Mouse (Mus musculus): ENCODE results near the gene Ctps2.

Ctps2 gene

DNA sequence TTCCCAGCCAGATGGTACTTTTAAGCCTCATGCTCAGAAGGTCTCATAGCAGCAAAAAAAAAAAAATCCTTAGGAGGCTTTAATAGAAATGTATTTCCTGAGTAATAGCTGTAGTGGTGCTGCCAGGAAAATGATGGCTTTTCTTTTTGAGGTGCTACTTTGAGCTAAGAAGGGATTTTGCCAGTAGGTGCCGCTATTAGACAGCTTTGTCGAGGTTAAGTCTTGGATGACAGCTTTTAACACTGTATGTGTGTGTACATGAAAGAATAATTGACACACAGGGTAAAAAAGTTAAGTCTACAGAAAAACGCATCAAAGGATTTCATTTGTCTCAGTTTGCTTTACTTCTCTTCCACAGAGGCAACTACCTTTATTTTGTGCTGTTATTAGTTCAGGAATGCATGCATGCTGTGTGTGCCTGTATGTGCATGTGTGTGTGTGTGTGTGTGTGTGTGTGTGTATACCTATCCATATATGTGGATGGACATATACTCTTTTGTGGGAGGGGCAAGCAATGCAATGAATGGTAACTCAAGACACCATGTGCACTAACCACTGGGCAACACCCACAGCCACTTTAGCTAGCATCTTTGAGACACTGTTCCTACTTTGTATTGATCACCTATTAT, 48.9 kb downstream of the Ctps2 start:
- TF ChIP-seq GATA4 (IDR thresholded peaks at IDR 0.05; ENCODE audit: insufficient replicate concordance, low read length), result no peak

DNA sequence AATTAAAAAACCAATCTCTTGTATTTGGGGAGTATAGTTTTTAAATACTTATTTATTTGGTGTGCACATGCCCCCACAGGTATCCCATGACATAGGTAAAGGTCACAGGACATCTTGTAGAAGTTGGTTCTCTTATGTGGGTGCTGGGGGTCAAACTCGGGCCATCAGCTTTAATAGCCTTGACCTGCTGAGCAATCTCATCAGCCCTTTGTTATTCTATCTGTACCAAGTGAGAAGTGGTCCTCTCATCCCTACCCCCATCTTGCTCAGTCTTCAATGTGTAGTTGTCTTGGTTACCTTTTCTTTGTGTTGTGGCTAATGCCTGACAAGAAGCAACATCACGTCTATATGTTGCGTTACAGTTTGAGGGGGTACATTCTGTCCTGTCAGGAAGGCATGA, 56.9 kb downstream of the Ctps2 start:
- no peak for TF ChIP-seq GATA4 (IDR thresholded peaks at IDR 0.05; ENCODE audit: insufficient replicate concordance, low read length)

DNA sequence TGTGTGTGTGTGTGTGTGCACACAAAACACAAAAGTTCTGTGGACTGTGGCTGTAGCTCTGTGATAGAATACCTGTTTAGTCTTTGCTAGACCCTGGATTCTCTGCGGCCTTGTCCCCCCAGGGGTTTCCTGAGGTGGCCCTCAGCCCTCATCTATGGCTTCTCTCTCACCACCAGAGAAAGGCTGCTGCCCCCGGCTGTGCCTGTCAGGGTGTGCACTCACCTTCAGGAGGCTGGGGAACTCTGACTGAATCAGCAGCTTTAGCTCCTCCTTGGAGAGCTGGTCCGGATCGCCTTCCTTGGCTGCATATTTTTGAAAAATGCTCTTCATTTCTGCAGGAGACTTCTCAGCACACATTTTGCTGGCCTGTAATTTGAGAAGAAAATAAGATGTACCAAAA, 62.8 kb downstream of the Ctps2 start:
- no peak for TF ChIP-seq GATA4 (IDR thresholded peaks at IDR 0.05; ENCODE audit: insufficient replicate concordance, low read length)

DNA sequence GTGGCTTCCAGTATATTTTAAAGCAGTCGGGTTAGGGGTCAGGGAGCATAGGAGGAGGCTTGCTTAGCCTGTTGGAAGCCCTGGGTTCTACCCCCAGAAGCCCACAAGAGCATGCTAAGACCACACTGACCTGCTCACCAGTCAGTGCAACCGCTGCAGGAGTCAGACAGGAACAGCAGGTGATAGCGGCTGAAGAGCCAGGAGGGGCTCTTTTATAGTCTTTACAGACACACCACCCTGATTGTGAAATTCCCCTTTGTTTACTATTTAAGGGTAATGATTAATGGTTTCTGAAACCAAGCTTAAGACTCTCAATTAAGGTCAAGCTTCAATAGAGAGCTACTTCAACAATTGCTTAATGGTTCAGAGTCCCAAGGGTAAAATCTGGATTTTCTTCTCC, 63.3 kb downstream of the Ctps2 start, which contains the start of gene S100g:
Gene S100g (minus strand): TSS at position 217 of the 400 bp plus-strand sequence.
- TF ChIP-seq GATA4 (IDR thresholded peaks at IDR 0.05; ENCODE audit: insufficient replicate concordance, low read length), result no peak

DNA sequence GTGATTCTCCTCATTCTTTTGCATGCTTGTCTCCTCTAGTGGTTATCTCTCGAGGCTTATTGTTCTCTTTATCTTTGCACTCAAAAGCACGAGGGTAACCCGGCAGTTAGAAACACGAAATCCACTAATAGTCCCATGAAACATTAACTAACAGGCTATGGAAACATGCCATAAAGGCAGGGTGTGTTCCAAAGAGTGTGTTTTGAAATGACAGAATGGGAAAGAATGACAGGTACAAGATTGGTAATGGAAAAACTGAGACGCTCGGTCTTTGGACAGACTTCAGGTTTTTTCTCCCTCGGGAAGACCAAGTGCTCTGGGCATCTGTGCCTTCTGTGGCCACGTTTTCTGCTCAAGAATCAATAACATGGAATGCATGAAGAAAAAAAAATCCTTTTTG, 66.4 kb downstream of the Ctps2 start:
- TF ChIP-seq GATA4 (IDR thresholded peaks at IDR 0.05; ENCODE audit: insufficient replicate concordance, low read length), result peak; percentile 49; the same call in 1 of the 2 replicates

DNA sequence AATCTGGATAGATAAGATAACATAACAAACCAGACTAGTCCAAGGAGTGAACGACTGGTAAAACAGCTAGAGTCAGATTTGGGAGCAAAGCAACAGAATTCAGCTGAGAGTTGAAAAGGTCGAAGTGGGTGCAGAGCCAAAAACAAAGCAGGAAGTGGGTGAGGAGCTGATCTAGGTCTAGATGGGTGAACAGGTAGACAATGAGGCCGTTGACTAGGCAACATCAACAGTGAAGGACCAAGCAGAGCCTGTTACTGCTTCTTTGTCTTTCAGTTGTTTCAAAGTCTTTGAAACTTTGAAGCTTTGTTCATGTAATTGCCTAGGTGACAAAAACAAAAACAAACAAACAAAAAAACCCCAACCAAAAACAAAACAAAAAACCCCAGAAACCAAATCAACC, 75.2 kb downstream of the Ctps2 start:
- TF ChIP-seq GATA4 (IDR thresholded peaks at IDR 0.05; ENCODE audit: insufficient replicate concordance, low read length), result no peak

DNA sequence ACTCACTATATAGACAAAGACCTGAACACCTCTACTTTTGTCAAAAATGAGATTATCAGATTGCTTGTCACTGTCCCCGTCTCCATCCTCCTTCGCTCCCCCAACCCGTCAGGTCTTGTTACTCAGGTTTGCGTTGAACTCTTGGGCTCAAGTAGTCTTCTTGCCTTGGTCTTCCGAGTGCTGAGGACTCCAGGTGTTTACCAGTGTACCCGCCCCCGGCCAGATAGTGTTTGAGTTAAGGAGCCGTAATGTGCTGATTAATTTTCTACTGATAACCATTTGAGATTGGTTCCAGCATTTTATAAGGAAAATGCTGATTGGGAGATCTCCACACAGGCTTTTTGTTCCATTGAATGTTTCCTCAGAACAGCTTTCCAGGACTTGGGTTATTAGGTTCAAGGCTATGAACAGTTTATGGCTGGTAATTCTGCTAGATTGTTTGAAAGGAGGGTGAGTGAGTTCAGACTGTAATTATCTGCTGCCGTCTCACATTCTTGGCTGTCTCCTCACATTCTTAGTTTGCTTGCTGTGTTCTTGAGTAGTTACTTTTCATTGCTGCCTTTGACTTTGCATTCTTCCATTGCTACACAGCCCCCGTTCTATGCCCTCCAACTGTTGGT, 85.9 kb downstream of the Ctps2 start:
- no peak for TF ChIP-seq GATA4 (IDR thresholded peaks at IDR 0.05; ENCODE audit: insufficient replicate concordance, low read length)

DNA sequence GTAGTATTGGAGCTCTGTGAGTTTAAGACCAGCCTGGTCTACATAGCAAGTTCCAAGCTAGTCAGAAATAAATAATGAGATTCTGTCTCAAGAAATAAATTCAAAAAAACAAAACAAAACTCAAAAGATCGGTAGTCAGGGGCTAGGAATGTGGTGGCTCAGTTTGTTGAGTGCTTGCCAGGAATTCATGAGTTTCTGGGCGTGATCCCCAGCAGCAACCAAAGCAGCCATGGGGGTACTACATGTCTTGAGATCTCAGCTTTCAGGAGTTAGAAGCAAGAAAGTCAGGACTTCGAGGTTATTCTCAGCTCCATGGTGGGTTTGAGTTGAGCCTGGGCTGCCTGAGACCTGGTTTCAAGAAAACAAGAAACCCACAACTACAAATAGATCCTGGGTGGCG, 90.4 kb downstream of the Ctps2 start:
- TF ChIP-seq GATA4 (IDR thresholded peaks at IDR 0.05; ENCODE audit: insufficient replicate concordance, low read length), result no peak

DNA sequence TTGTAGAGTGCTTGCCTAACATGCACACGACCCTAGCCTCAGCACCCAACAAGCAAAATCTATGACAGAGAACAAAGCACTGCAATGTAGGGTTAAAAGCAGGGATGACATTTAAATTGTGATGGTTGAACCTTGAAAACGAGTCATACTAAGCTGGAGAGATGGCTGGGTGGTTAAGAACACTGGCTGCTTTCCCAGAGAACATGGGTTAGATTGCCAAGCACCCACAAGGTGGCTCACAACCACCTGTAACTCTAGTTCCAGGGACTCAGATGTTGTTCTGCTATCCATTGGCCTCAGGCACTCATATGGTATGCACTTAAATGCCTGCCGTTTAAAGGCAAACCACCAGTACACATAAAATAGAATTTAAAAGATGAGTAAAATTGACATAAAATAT, 91.1 kb downstream of the Ctps2 start:
- no peak for TF ChIP-seq GATA4 (IDR thresholded peaks at IDR 0.05; ENCODE audit: insufficient replicate concordance, low read length)

DNA sequence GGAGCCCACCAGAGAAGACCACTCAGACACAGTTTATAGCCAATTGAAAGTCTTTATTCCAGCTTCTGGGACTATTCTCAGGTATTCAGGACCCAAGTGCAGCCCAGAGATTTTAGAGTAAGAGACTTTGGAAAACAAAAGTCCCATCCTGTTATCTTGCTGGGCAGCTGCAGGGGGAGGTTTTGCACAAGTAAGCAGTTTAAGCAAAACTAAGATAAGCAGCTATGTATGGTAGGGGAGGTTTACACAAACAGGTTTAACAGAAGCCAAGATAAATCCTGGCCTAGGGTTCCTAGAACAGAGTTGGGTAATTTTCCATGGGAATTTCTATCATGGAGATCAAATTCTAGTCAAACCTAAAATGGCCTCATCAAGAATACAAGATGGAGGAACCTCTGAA, 126.8 kb downstream of the Ctps2 start:
- no peak for TF ChIP-seq GATA4 (IDR thresholded peaks at IDR 0.05; ENCODE audit: insufficient replicate concordance, low read length)

DNA sequence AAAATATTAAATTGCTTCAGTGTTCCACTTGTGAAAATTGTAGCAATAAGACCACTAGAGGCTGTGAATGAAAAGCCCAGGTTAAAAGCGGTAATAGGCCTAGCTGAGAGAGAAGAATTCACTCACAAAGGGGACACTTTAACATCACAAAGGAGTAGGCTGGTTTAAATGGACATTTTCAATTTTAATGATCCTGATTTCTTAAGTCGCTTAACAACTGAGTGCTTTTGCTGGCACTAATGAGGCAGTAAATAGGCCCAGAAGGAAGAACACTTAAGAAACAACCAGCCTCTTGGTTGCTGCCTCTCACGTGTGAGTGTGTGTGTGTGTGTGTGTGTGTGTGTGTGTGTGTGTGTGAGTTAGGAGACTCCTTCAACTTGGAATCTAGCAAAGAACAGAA, 137.7 kb downstream of the Ctps2 start:
- TF ChIP-seq GATA4 (IDR thresholded peaks at IDR 0.05; ENCODE audit: insufficient replicate concordance, low read length), result no peak

DNA sequence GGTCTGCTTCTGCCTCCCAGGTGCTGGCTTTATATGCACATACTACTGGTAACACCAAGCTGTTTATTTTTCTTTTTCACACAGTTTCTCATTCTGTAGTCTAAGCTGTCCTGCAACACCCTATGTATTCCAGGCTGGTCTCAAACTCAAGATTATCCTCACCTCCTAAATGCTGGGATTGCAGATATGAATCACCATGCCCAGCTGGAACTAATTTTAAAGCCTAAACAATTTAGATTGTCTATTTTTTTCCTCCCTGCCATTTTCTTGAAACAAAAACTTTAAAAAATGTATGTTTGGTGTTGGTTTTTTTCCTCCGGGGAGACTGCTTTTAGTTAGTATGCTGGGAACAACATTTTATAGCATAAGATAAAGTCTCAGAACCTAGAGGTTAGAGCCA, 141.7 kb downstream of the Ctps2 start:
- TF ChIP-seq GATA4 (IDR thresholded peaks at IDR 0.05; ENCODE audit: insufficient replicate concordance, low read length), result no peak

DNA sequence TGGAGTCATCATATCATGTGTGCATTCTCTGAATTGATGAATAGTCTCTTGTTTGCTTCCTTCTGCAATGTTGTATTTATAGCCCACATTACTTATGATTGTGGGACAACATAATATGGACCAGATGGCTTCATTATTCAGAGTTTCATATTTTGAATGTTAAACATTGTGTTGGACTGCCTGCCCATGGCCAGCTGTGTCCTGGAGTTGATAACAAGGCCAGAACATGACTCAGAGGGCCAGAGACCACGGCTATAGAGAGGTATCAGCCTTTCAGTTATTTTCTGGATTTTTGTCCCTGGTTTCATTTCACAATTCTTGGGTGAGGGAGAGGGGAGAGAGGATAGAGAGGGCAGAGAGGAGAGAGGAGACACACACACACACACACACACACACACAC, 162.9 kb downstream of the Ctps2 start:
- no peak for TF ChIP-seq GATA4 (IDR thresholded peaks at IDR 0.05; ENCODE audit: insufficient replicate concordance, low read length)
